Mouse (Mus musculus) forebrain, embryonic 10.5 days (tissue): ENCODE data around the gene Skap2. TPM values are rescaled to one million over a fixed set of nuclear protein-coding genes. Genes with fewer than 3 reads are reported as not detected.

Experiments
- DNase-seq: peaks from one replicate; pipeline ENCODE4 v3.0.0-alpha.2; 2017; ENCODE audit warnings: low spot score; ENCODE audit errors: extremely low spot score
- H3K27ac ChIP-seq: fragments of 300-500 bp; sonication (generic); 2 replicates; pipeline ENCODE4 v1.5.1; 2016; ENCODE audit warnings: mild to moderate bottlenecking
- H3K27me3 ChIP-seq: fragments of 300-500 bp; sonication (generic); 2 replicates; pipeline ENCODE4 v1.6.1; 2016; ENCODE audit warnings: mild to moderate bottlenecking; ENCODE audit not compliant: poor library complexity, severe bottlenecking
- H3K36me3 ChIP-seq: fragments of 300-500 bp; sonication (generic); replicated peaks from 2 replicates; pipeline ENCODE4 v1.6.1; 2016; ENCODE audit warnings: mild to moderate bottlenecking, moderate library complexity
- H3K4me1 ChIP-seq: fragments of 300-500 bp; sonication (generic); 2 replicates; pipeline ENCODE4 v1.6.1; 2016
- H3K4me3 ChIP-seq: fragments of 300-500 bp; sonication (generic); 2 replicates; pipeline ENCODE4 v1.5.1; 2016; ENCODE audit warnings: mild to moderate bottlenecking, moderate library complexity
- H3K9me3 ChIP-seq: fragments of 300-500 bp; sonication (generic); 2 replicates; pipeline ENCODE4 v1.6.1; 2016; ENCODE audit warnings: mild to moderate bottlenecking, moderate library complexity
- WGBS: fragments of 180-500 bp; shearing (Covaris S2); methylation state at CpG from one replicate; pipeline ENCODE4 v1.1.7; 2016; 5-methylcytosine and 5-hydroxymethylcytosine counted together
- polyA plus RNA-seq: library from polyadenylated mRNA; unstranded; fragments of >200 nt; fragmentation: Nextera tagmentation; extraction: Ambion mirVana; gene quantifications from 2 replicates; pipeline ENCODE4 v1.2.1, GENCODE M21; 2016

Gene Skap2
- polyA plus RNA-seq, 1 experiment from 2014 or later: 7.7 TPM

GRCm38 (mm10) chr6:51905659-51906058 lies 106.7 kb downstream of the Skap2 start:
- Histone ChIP-seq H3K4me3 (no peak overlapping the region), H3K4me1 (0 out of 2 replicates have a peak, but pooled peaks cover 3% of the 10 kb centered on the region), H3K27ac (no peak overlapping the region), H3K36me3 (no peaks in the 10 kb centered on the region), H3K27me3 (no peaks in the 10 kb centered on the region), H3K9me3 (no peaks in the 10 kb centered on the region)
- DNase-seq: no peak
- 83% methylated on average over 4 of the region's 4 CpGs for WGBS

GRCm38 (mm10) chr6:51901544-51901943 lies 110.8 kb downstream of the Skap2 start:
- WGBS: 91% methylated on average over 1 of the region's 1 CpGs
- H3K4me1 ChIP-seq: 0 out of 2 replicates have a peak, but pooled peaks cover 3% of the 10 kb centered on the region
- no peaks in the 10 kb centered on the region for H3K36me3 ChIP-seq
- no peak for DNase-seq
- no peaks in the 10 kb centered on the region for H3K27me3 ChIP-seq
- no peak overlapping the region for H3K4me3 ChIP-seq
- no peaks in the 10 kb centered on the region for H3K9me3 ChIP-seq
- H3K27ac ChIP-seq: no peak overlapping the region

DNA sequence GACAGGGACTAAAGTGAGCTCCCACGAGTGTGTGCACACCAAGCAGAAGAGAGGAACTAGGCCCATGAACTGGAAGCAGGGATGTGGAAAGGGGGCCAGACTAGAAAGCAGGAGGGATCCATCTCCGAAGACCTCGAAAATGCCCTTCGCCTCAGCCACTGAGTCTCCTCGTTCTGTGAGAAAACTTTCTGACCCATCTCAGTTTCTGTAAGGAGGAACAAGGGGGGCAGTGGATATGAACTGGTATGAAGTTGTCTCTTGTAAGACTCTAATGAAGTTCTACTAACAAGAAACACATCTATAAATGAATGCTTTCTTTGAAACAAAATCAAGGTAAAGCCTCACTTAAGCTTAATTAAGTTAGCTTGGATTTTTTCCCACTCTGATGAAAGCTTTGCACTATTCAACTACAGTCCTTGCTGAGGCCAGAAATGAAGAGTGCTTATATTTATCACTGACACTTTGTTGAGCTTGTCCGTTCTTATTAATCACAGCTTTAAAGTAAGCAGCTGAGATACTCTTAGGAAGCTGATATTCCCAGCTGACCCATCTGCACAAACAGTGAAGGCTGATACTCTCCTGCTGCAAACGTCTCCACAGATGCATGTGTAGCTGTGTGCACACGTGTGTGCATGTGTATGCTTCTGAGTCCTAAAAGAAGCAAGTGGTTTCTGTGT lies 113.9 kb downstream of the Skap2 start:
- no peaks in the 10 kb centered on the region for H3K4me1 ChIP-seq
- no peak overlapping the region for H3K4me3 ChIP-seq
- 81% methylated on average over 8 of the region's 8 CpGs for WGBS
- H3K9me3 ChIP-seq: no peaks in the 10 kb centered on the region
- no peak overlapping the region for H3K27ac ChIP-seq
- no peak for DNase-seq
- H3K36me3 ChIP-seq: no peaks in the 10 kb centered on the region
- no peaks in the 10 kb centered on the region for H3K27me3 ChIP-seq

GRCm38 (mm10) chr6:51895753-51896152 lies 116.6 kb downstream of the Skap2 start:
- no peaks in the 10 kb centered on the region for H3K36me3 ChIP-seq
- H3K27me3 ChIP-seq: no peaks in the 10 kb centered on the region
- no peaks in the 10 kb centered on the region for H3K4me1 ChIP-seq
- no peak overlapping the region for H3K4me3 ChIP-seq
- WGBS: 78% methylated on average over 3 of the region's 3 CpGs
- no peaks in the 10 kb centered on the region for H3K9me3 ChIP-seq
- H3K27ac ChIP-seq: no peak overlapping the region
- no peak for DNase-seq

GRCm38 (mm10) chr6:51894717-51895116 lies 117.6 kb downstream of the Skap2 start:
- H3K27me3 ChIP-seq: no peaks in the 10 kb centered on the region
- no peak overlapping the region for H3K4me3 ChIP-seq
- no peaks in the 10 kb centered on the region for H3K36me3 ChIP-seq
- H3K9me3 ChIP-seq: no peaks in the 10 kb centered on the region
- H3K27ac ChIP-seq: no peak overlapping the region
- H3K4me1 ChIP-seq: no peaks in the 10 kb centered on the region
- WGBS: 93% methylated on average over 3 of the region's 3 CpGs
- no peak for DNase-seq

- Histone ChIP-seq H3K4me3 (no peak overlapping the region), H3K9me3 (no peaks in the 10 kb centered on the region), H3K27me3 (no peaks in the 10 kb centered on the region), H3K4me1 (no peaks in the 10 kb centered on the region), H3K36me3 (no peaks in the 10 kb centered on the region), H3K27ac (no peak overlapping the region)
- DNase-seq: no peak
- WGBS: 88% methylated on average over 5 of the region's 5 CpGs
These were observed 122.0 kb downstream of the Skap2 start for GRCm38 (mm10) chr6:51890356-51890755.

- 91% methylated on average over 4 of the region's 4 CpGs for WGBS
- H3K4me3 ChIP-seq: no peak overlapping the region
These were observed 122.5 kb downstream of the Skap2 start for GRCm38 (mm10) chr6:51889824-51890223.

GRCm38 (mm10) chr6:51886902-51887431 lies 125.4 kb downstream of the Skap2 start:
- Histone ChIP-seq H3K4me1 (no peaks in the 10 kb centered on the region), H3K4me3 (no peak overlapping the region), H3K27ac (no peak overlapping the region), H3K9me3 (no peaks in the 10 kb centered on the region), H3K36me3 (no peaks in the 10 kb centered on the region), H3K27me3 (no peaks in the 10 kb centered on the region)
- DNase-seq: no peak
- 59% methylated on average over 3 of the region's 3 CpGs for WGBS

More at GRCm38 (mm10) chr6:51889824-51890223, 122.5 kb downstream of the Skap2 start:
- H3K27ac ChIP-seq: no peak overlapping the region
- DNase-seq: no peak
- H3K4me1 ChIP-seq: no peaks in the 10 kb centered on the region
- H3K36me3 ChIP-seq: no peaks in the 10 kb centered on the region
- no peaks in the 10 kb centered on the region for H3K9me3 ChIP-seq
- H3K27me3 ChIP-seq: no peaks in the 10 kb centered on the region

- Histone ChIP-seq H3K4me3 (no peak overlapping the region), H3K27me3 (peaks cover 35% of the 10 kb centered on the region)
These were observed 129.5 kb downstream of the Skap2 start for GRCm38 (mm10) chr6:51882880-51883274.

GRCm38 (mm10) chr6:51882266-51882879 lies 130.0 kb downstream of the Skap2 start:
- DNase-seq: no peak
- Histone ChIP-seq H3K9me3 (no peaks in the 10 kb centered on the region), H3K4me3 (no peak overlapping the region), H3K27me3 (peaks cover 39% of the 10 kb centered on the region), H3K36me3 (no peaks in the 10 kb centered on the region), H3K27ac (no peak overlapping the region), H3K4me1 (peaks cover 6% of the 10 kb centered on the region; the same call in 1 of the 2 replicates)
- 91% methylated on average over 17 of the region's 17 CpGs for WGBS

More at GRCm38 (mm10) chr6:51882880-51883274, 129.5 kb downstream of the Skap2 start:
- no peaks in the 10 kb centered on the region for H3K36me3 ChIP-seq
- DNase-seq: no peak
- no peaks in the 10 kb centered on the region for H3K9me3 ChIP-seq
- no peak overlapping the region for H3K27ac ChIP-seq
- peaks cover 6% of the 10 kb centered on the region; the same call in 1 of the 2 replicates for H3K4me1 ChIP-seq
- 93% methylated on average over 5 of the region's 5 CpGs for WGBS

- Histone ChIP-seq H3K27ac (peak overlapping the region; percentile 54), H3K4me1 (peaks cover 14% of the 10 kb centered on the region), H3K27me3 (peaks cover 46% of the 10 kb centered on the region), H3K36me3 (no peaks in the 10 kb centered on the region), H3K9me3 (no peaks in the 10 kb centered on the region), H3K4me3 (no peak overlapping the region)
- 67% methylated on average over 13 of the region's 13 CpGs for WGBS
- no peak for DNase-seq
These were observed 131.0 kb downstream of the Skap2 start for GRCm38 (mm10) chr6:51881181-51881968.

DNA sequence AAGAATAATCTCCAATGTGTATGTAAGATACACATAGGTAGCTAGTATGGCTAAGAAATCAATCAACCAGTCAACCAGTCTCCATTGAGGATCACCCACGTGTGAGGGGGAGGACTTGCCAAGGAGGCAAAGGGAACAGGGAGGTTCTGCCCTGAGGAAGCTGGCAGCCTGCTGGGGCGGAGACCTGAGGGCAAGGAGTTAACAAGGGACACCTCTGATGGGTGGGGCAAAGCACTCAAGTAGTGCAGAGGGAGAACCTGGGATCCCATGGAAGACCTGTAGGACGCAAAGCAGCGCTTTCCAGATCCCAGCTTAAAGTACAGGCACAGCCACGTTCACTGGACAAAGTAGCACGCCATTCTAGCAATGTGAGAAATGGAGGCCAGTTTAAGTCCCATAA lies 131.6 kb downstream of the Skap2 start:
- H3K27ac ChIP-seq: peak overlapping the region; percentile 54
- WGBS: 60% methylated on average over 6 of the region's 6 CpGs

More for the DNA sequence above, 131.6 kb downstream of the Skap2 start:
- peaks cover 19% of the 10 kb centered on the region for H3K4me1 ChIP-seq
- peaks cover 46% of the 10 kb centered on the region for H3K27me3 ChIP-seq
- H3K4me3 ChIP-seq: no peak overlapping the region
- DNase-seq: no peak
- H3K9me3 ChIP-seq: no peaks in the 10 kb centered on the region
- no peaks in the 10 kb centered on the region for H3K36me3 ChIP-seq
